In the genomic region with DNA sequence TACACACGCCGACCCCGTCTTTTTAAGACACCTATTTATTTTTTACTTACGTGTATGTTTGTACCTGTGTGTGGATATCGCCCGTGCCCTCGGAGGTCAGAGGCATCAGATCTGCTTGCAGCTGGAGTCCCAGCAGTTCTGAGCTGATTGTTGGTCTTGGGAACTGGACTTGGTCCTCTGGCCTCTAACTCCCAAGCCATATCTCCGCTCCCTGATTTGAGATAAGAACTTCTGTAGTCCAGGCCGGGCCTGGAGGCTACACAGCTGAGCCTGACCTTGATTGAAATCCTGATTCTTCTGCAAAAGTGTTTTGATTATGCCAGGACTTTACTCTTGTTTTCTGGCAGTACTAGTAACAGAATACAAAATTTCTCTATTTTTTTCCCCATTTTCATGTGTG, we compare ENCODE assay signal across 23 mouse cellular contexts. TPM values are rescaled to one million over a fixed set of nuclear protein-coding genes. Genes with fewer than 3 reads are reported as not detected.
DNase-seq lines count a peak whose midpoint lies in the region; ATAC-seq and TF ChIP-seq lines count a peak whose summit lies in the region.
"Had no signal": no experiment of that assay in that cellular context is flagged by ENCODE, and none has a peak within 500 bp of the region (broad histone marks: within the 10 kb centered on the region; RNA-seq: fewer than 3 reads in every experiment).

No protein-coding gene starts in this region.

- peak; percentile 18; the same call in 1 of the 2 replicates for ATAC-seq in intestine, embryonic 15.5 days
- peak; percentile 44 for ATAC-seq in intestine, postnatal 0 days
- ATAC-seq in megakaryocyte, adult 5-6 weeks (ENCODE audit: poor library complexity, severe bottlenecking) = no peak
- ATAC-seq: forebrain, embryonic 15.5 days; Patski had no signal

- peaks cover 3% of the 10 kb centered on the region; the same call in 1 of the 2 replicates for H3K79me2 ChIP-seq in liver, adult 2 months (ENCODE audit: control insufficient read depth, insufficient read depth, low read length)

- WGBS in liver, adult 2 months = 35% methylated on average over 9 of the region's 9 CpGs
- 77% methylated on average over 9 of the region's 9 CpGs for WGBS in intestine, embryonic 15.5 days
- 56% methylated on average over 9 of the region's 9 CpGs for WGBS in intestine, postnatal 0 days

- H3K4me2 ChIP-seq in intestine, embryonic 15.5 days (replicated peaks) = no peak overlapping the region
- H3K4me2 ChIP-seq in intestine, postnatal 0 days (replicated peaks; ENCODE audit: low read depth) = peak overlapping the region; percentile 18; the same call in 1 of the 2 replicates
- H3K4me2 ChIP-seq: forebrain, embryonic 12.5 days; forebrain, embryonic 15.5 days; heart, embryonic 11.5 days; hindbrain, embryonic 12.5 days; hindbrain, embryonic 15.5 days had no signal

- no peaks in the 10 kb centered on the region for H3K27me3 ChIP-seq in liver, adult 2 months (ENCODE audit: control insufficient read depth, insufficient read depth, low read length)
- H3K27me3 ChIP-seq in intestine, embryonic 15.5 days (replicated peaks) = no peaks in the 10 kb centered on the region
- no peaks in the 10 kb centered on the region for H3K27me3 ChIP-seq in intestine, postnatal 0 days (replicated peaks; ENCODE audit: control insufficient read depth, insufficient read depth, low read length)
- H3K27me3 ChIP-seq: CH12.LX; forebrain, embryonic 12.5 days; forebrain, embryonic 15.5 days; hindbrain, embryonic 12.5 days; hindbrain, embryonic 15.5 days; Patski had no signal

- TF ChIP-seq POLR2A in liver, adult 2 months (IDR thresholded peaks at IDR 0.05; ENCODE audit: extremely low read depth, insufficient read depth, low read length) = no peak

- no peak overlapping the region for H3K9ac ChIP-seq in liver, adult 2 months (ENCODE audit: low read depth, low read length)
- no peak overlapping the region for H3K9ac ChIP-seq in intestine, embryonic 15.5 days
- H3K9ac ChIP-seq in intestine, postnatal 0 days (ENCODE audit: low read depth, low read length) = no peak overlapping the region
- H3K9ac ChIP-seq: forebrain, embryonic 12.5 days; forebrain, embryonic 15.5 days; hindbrain, embryonic 12.5 days; hindbrain, embryonic 15.5 days had no signal

- no peak for TF ChIP-seq CTCF in liver, adult 2 months (IDR thresholded peaks at IDR 0.05; ENCODE audit: low read depth, low read length)
- no peak for TF ChIP-seq CTCF in intestine, postnatal 0 days (IDR thresholded peaks at IDR 0.05; ENCODE audit: low read depth)

- no peak overlapping the region for H3K4me3 ChIP-seq in liver, adult 2 months (ENCODE audit: insufficient read depth, low read depth, low read length)
- H3K4me3 ChIP-seq in intestine, embryonic 15.5 days (replicated peaks) = no peak overlapping the region
- H3K4me3 ChIP-seq in intestine, postnatal 0 days (ENCODE audit: low read depth, low read length) = no peak overlapping the region
- H3K4me3 ChIP-seq: forebrain, embryonic 12.5 days; forebrain, embryonic 15.5 days; gastrocnemius, adult 2 months; hindbrain, embryonic 12.5 days; hindbrain, embryonic 15.5 days had no signal

- peak overlapping the region; percentile 17; the same call in 1 of the 2 replicates for H3K27ac ChIP-seq in liver, adult 2 months (replicated peaks; ENCODE audit: insufficient read depth, low read depth, low read length)
- H3K27ac ChIP-seq in intestine, embryonic 15.5 days = no peak overlapping the region
- peak overlapping the region; percentile 81 for H3K27ac ChIP-seq in intestine, postnatal 0 days (ENCODE audit: low read depth, low read length)
- H3K27ac ChIP-seq: forebrain, embryonic 12.5 days; forebrain, embryonic 15.5 days; gastrocnemius, adult 2 months; hindbrain, embryonic 12.5 days; hindbrain, embryonic 15.5 days had no signal

- DNase-seq in liver, adult 2 months (ENCODE audit: extremely low read depth, low read depth, low spot score) = peak; percentile 83
- no peak for DNase-seq in liver
- no peak for DNase-seq in frontal cortex, postnatal 14 days (ENCODE audit: low spot score in 2 of 2)
- DNase-seq: adrenal gland, postnatal 10 days; adrenal gland, postnatal 36 days; B cell, adult 2 months; cerebellum, adult 18-20 months; cerebellum, adult 9-10 months; cerebellum, postnatal 14 days; gastrocnemius, adult 2 months; gastrocnemius, postnatal 14 days; heart, adult 11 months had no signal

- no peaks in the 10 kb centered on the region for H3K36me3 ChIP-seq in liver, adult 2 months (ENCODE audit: control insufficient read depth, insufficient read depth, low read length)
- H3K36me3 ChIP-seq in intestine, embryonic 15.5 days = no peaks in the 10 kb centered on the region
- H3K36me3 ChIP-seq in intestine, postnatal 0 days (ENCODE audit: control insufficient read depth, insufficient read depth) = peaks cover 3% of the 10 kb centered on the region; the same call in 1 of the 2 replicates
- H3K36me3 ChIP-seq: G1E had no signal

- peaks cover 26% of the 10 kb centered on the region for H3K4me1 ChIP-seq in liver, adult 2 months (ENCODE audit: control insufficient read depth, insufficient read depth, low read length)
- H3K4me1 ChIP-seq in intestine, embryonic 15.5 days (replicated peaks) = peaks cover 8% of the 10 kb centered on the region
- H3K4me1 ChIP-seq in intestine, postnatal 0 days (replicated peaks; ENCODE audit: control insufficient read depth, insufficient read depth, low read length) = no peaks in the 10 kb centered on the region; the same call in 1 of the 2 replicates
- H3K4me1 ChIP-seq: forebrain, embryonic 12.5 days had no signal

- H3K9me3 ChIP-seq in intestine, embryonic 15.5 days = no peaks in the 10 kb centered on the region
- H3K9me3 ChIP-seq in intestine, postnatal 0 days (ENCODE audit: control insufficient read depth) = no peaks in the 10 kb centered on the region
- H3K9me3 ChIP-seq: forebrain, embryonic 12.5 days; forebrain, embryonic 15.5 days; G1E; hindbrain, embryonic 12.5 days; hindbrain, embryonic 15.5 days had no signal

RNA-seq across cellular contexts. Expression of a gene that starts 7.3 kb away (rescaled TPM):
- 7.3 and 8.9 TPM in 2 replicates for total RNA-seq in liver, adult 2 months (2014; rRNA removed)
- polyA plus RNA-seq in liver, adult 2 months (2012; rRNA removed) = 11.5 and 15.9 TPM in 2 replicates
- polyA plus RNA-seq in intestine, embryonic 15.5 days (2015; fragmentation: Nextera tagmentation; extraction: Ambion mirVana) = 48.3 and 54.9 TPM in 2 replicates
- polyA plus RNA-seq in intestine, postnatal 0 days (2015; fragmentation: Nextera tagmentation; extraction: Ambion mirVana) = 54.4 and 57.2 TPM in 2 replicates
- not detected in 2 replicates for total RNA-seq in megakaryocyte, adult 5-6 weeks (2015)
- not detected in 2 replicates for total RNA-seq in megakaryocyte, adult 5-6 weeks (2017)
- total RNA-seq: G1E had no signal
- polyA plus RNA-seq: G1E had no signal

RNA-seq across cellular contexts. Expression of a gene that starts 34.3 kb away (rescaled TPM):
- total RNA-seq in liver, adult 2 months (2014; rRNA removed) = 22.0 and 31.7 TPM in 2 replicates
- polyA plus RNA-seq in liver, adult 2 months (2012; rRNA removed) = 33.9 and 41.4 TPM in 2 replicates
- 143 and 174 TPM in 2 replicates for polyA plus RNA-seq in intestine, embryonic 15.5 days (2015; fragmentation: Nextera tagmentation; extraction: Ambion mirVana)
- 116 and 121 TPM in 2 replicates for polyA plus RNA-seq in intestine, postnatal 0 days (2015; fragmentation: Nextera tagmentation; extraction: Ambion mirVana)
- total RNA-seq in megakaryocyte, adult 5-6 weeks (2015) = 21.4 and 22.7 TPM in 2 replicates
- total RNA-seq in megakaryocyte, adult 5-6 weeks (2017) = 26.5 and 39.6 TPM in 2 replicates

RNA-seq across cellular contexts. Expression of a gene that starts 58.5 kb away (rescaled TPM):
- total RNA-seq in liver, adult 2 months (2014; rRNA removed) = 18.7 and 20.0 TPM in 2 replicates
- 27.8 and 29.1 TPM in 2 replicates for polyA plus RNA-seq in liver, adult 2 months (2012; rRNA removed)
- polyA plus RNA-seq in intestine, embryonic 15.5 days (2015; fragmentation: Nextera tagmentation; extraction: Ambion mirVana) = 69.4 and 79.8 TPM in 2 replicates
- 66.7 and 66.9 TPM in 2 replicates for polyA plus RNA-seq in intestine, postnatal 0 days (2015; fragmentation: Nextera tagmentation; extraction: Ambion mirVana)
- 16.6 and 19.9 TPM in 2 replicates for total RNA-seq in megakaryocyte, adult 5-6 weeks (2015)
- total RNA-seq in megakaryocyte, adult 5-6 weeks (2017) = 34.5 and 36.5 TPM in 2 replicates
